Mouse (Mus musculus): ENCODE results near the gene Poll.

Gene Poll

DNA sequence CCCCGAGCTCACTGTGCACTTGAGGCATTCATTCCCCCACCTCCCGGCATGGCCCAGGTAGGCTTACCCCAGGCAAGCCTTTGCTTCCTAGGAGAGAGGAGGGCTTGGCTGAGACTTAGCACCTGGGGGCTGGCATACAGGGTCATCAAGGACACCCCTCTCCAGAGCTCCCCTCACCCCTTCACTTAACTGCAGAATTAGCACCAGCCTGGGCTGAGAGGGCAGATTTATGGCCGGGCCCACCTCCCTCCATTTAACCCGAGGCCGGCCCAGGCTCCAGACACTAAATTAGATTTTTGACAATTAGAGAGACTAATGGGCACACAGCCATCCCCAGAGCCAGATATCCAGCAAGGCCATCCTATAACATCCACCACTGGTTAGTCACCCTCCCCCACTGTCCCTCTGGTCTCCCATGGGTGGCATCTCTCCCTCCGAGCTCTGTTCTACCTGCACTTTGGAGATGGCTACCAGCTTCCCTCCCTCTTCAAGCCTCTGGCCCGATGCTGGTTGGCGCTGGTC is 25.1 kb downstream of the Poll start:
- no peak for DNase-seq (ENCODE audit: low spot score in 2 of 2)

GRCm38 (mm10) chr19:45533617-45534016 is 26.7 kb downstream of the Poll start:
- no peak for DNase-seq (ENCODE audit: low spot score in 2 of 2)

DNA sequence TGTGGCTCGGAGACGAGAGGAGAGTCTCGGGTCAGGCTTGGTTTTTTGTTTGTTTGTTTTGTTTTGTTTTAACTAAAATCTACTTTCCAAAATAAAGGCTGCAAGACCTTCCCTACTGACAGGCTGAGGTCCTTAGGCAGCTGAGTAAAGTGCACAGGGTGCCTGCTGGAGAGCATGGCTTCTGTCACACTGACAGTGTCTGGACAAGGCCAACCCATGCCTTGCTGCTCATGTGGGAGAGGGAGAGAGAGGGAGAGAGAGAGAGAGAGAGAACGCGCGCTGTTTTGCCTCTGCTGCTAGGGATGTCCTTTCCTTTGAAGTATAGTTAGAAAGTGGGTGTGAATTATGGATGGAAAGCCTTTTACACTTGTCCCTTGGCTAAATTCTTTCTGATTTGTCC is 28.8 kb downstream of the Poll start:
- DNase-seq (ENCODE audit: low spot score in 2 of 2), result no peak

- no peak for DNase-seq (ENCODE audit: low spot score in 2 of 2)
Observed at GRCm38 (mm10) chr19:45530200-45530995, 29.9 kb downstream of the Poll start.

GRCm38 (mm10) chr19:45529294-45529693 is 31.0 kb downstream of the Poll start:
- no peak for DNase-seq (ENCODE audit: low spot score in 2 of 2)

- no peak for DNase-seq (ENCODE audit: low spot score in 2 of 2)
Observed at GRCm38 (mm10) chr19:45527931-45528534, 32.3 kb downstream of the Poll start.

- DNase-seq (ENCODE audit: low spot score in 2 of 2), result no peak
Observed at GRCm38 (mm10) chr19:45527382-45527781, 32.9 kb downstream of the Poll start.

- DNase-seq (ENCODE audit: low spot score in 2 of 2), result no peak
Observed at GRCm38 (mm10) chr19:45516264-45516663, 44.1 kb downstream of the Poll start.

DNA sequence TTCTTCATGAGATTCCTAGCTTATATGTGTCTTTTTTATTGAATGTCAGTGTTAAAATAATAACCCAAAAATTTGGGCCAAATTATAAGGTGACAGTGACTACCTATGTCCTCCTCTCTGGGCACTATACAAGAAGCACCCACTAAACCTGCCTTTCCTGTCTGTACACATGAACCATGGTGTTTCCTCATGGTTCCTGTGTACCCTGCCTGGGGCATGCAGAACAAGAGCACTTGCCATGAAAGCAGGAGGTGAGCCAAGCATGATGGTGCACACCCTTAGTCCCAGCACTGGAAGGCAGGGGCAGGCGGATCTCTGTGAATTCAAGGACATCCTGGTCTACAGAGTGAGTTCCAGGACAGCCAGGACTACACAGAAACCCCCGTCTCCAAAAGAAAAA is 45.0 kb downstream of the Poll start:
- no peak for DNase-seq (ENCODE audit: low spot score in 2 of 2)

DNA sequence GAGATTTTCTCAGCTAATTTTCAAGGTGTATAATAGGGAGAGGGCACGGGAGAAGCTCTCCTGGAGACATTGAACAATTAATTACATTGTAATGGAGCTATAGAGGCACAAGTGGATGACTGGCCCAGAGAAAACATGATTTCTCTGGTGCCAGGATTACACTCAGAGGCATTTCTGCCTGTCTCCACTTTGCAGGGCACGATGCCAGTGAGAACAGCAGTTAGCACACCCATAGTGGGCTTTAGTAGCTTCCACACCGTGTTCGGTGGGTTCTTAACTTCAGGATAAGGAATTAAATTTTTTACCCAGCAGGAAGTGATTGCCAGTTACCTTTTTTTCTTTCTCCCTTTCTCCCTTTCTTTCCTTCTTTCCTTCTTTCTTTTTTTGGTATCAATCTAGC is 48.9 kb downstream of the Poll start:
- peak in 1 of 2 experiments; percentile 58 for DNase-seq (ENCODE audit: low spot score in 2 of 2)

DNA sequence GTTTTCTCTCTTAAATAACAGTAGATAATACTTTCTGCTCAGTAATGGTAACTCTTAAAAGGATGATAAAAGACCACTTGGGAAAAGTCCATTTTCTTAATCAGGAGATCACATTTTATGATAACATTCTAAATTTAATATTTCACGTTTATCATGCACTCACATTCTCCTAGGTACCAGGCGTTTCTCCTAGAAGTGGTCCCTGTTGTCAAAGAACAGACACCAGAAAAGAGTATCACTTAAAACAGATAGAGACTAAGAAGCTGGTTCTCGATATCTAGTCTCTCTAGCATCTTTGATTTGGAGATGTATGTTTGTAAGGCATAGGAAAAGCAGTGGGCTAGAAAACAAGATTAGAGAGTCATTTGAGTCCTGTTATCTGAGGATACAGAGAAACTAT is 49.7 kb downstream of the Poll start:
- DNase-seq (ENCODE audit: low spot score in 2 of 2), result no peak

DNA sequence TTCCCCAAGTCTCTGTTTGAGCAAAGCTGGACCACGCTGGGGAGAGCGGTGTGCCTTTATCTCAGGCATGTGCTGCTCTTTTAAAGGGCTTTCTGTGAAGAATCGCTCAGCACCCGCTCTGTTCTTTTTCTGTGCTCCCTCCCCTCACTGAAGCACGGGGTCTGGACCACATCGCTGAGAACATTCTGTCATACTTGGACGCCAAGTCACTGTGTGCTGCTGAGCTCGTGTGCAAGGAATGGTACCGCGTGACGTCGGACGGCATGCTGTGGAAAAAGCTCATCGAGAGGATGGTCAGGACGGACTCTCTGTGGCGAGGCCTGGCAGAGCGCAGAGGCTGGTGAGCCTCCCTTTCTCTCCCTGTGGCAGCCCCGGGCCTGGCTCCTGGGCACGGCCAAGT is 52.8 kb downstream of the Poll start:
- peak; percentile 54 to 58 for DNase-seq (ENCODE audit: low spot score in 2 of 2)

- DNase-seq (ENCODE audit: low spot score in 2 of 2), result no peak
Observed at GRCm38 (mm10) chr19:45505446-45505845, 54.9 kb downstream of the Poll start.
